ENCODE assay signal across 15 mouse cellular contexts in the genomic region with DNA sequence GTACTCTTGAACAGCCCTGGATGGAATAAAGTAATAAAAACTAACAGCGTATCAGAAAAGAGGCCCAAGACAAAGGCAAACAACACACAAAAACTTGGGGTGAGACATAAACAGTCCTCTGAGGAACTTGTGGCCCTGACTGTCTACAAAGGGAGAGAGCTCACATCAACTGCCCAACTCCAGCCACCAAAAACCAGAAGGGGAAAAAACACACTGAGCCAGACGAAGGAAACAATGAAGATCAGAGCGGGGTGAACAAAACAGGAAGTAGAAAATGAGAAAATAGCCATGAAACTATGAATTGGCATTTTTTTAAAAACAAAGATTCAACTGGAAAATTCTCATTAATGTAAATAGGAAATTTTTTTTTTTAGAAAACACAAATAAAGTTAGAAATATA.
"Had no signal": no experiment of that assay in that cellular context is flagged by ENCODE, and none has a peak within 500 bp of the region (broad histone marks: within the 10 kb centered on the region; RNA-seq: fewer than 3 reads in every experiment).

No protein-coding gene starts in this region.

- H3K36me3 ChIP-seq: kidney, embryonic 15.5 days; limb, embryonic 12.5 days; limb, embryonic 15.5 days; neural tube, embryonic 12.5 days; neural tube, embryonic 15.5 days had no signal

- H3K4me3 ChIP-seq: kidney, embryonic 15.5 days; limb, embryonic 12.5 days; limb, embryonic 15.5 days; neural tube, embryonic 12.5 days; neural tube, embryonic 15.5 days had no signal

- DNase-seq: left cerebral cortex, postnatal 4 days; liver, postnatal 0 days; right cerebral cortex, adult 18-20 months; right cerebral cortex, postnatal 14 days; right cerebral cortex, postnatal 4 days; thymus, adult 2 months; thymus, postnatal 14 days; thymus, postnatal 4 days had no signal

- H3K27ac ChIP-seq: kidney, embryonic 15.5 days; limb, embryonic 12.5 days; limb, embryonic 15.5 days; liver, embryonic 14.5 days; neural tube, embryonic 12.5 days; neural tube, embryonic 15.5 days; stomach, postnatal 0 days had no signal

- ATAC-seq: liver, postnatal 0 days had no signal
